Mouse (Mus musculus): ENCODE data around the gene Xpr1.
A peak's percentile ranks its signal among the peaks of the same experiment; 100 is the strongest.

Gene Xpr1

DNA sequence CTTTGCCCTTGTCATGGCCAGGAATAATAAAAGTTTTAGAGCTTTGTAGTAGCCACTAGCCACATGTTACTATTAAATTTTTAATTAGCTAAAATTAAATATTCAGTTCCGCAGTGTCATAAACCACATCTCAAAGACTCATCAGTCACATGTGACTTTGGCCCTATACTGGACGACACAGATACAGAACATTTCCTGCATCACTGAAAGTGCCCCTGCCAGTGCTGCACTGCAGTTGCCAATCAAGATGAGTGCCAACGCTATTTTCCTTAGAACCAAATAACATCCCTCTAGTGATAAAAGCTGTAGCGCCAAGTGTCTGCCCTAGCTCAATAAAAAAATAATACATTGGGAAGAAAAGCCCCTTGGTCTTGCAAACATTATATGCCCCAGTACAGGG is 17.2 kb downstream of the Xpr1 start:
- DNase-seq, result no peak

DNA sequence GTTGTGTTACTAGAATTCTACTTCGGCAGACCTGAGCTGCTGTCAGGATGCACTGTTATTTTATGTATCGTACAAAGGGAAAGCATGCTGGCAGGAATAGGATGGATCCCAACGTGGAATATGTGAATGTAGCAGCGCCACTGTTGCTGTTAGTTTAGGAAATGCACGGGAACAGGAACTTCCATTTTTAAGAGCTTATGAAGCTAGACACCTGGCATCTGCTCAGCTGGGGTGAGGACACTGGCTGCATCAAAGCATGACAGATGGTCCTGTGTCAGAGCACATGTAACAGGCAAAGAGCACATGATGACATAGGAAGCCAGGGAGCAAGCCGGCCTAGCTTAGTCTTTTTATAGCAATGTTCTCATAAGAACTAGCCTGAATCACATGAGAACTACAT is 22.4 kb downstream of the Xpr1 start:
- peak; percentile 52 for DNase-seq

DNA sequence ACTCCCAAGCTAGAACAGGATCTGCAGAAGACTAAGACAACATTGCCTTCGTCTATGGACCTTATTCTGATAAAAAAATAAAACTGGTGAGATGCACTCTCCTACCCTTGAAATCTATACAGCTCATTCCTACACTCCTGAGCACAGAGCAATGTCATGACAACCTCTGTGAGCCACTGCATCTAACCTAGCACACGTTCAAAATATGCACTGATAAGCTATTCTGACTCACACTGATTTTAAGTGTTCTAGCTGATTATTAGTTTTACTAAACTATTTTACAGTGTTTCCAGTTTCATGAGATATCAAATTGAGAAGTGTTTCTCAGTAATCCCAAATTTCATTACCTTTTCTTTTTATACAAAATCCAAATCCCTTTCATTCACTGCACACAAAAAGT is 23.2 kb downstream of the Xpr1 start:
- no peak for DNase-seq

DNA sequence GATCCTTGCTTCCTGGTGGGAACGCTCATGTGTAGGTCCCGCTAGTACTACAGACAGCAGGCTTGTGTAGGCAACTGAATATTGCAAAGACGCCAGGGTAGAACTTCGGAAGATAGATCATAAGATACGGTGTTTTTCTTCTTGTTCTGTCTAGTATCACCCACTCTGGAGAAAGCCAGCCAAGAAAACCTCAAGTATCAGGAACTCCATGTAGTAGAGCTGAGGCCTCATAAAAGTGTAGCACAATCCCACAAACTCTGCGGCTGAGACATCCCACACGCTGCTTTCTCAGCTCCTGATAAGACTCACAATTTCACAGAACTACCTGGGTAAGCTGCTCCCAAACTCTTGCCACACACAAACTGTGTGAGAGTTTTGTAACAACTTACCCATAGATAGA is 24.4 kb downstream of the Xpr1 start:
- no peak for DNase-seq

DNA sequence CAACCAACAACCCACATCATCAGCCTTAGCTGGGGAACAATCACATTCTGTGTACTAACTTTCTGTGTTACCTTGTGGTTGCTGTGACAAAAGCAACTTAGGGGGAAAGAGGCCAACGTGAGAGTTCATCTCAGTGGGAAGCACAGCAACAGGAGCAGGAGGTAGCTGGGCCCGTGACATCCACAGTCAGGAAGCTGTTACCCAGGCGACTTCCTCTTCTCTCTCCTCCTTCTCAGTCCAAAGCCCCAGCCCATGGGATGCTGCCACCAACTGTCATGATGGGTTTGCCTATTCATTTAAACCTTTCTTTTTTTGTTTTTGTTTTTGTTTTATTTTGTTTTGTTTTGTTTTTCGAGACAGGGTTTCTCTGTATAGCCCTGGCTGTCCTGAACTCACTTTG is 25.7 kb downstream of the Xpr1 start:
- no peak for DNase-seq

DNA sequence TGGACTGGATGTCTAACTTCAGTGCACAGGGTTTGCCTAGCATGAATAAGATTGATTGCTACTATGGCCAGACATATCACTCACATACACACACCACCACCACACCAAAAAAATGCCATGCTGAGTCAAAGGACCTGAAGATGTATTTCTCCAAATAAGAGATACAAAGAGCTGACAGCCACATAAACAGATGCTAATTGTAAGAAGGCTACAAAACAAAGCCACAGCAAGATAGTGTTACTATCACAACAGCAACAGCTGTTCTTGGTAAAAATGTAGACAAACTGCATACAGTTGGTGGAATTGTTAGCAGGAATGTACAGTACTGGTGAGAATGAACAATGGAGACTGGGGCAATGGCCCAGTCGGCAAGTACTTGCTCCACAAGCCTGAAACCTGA is 28.8 kb downstream of the Xpr1 start:
- no peak for DNase-seq

DNA sequence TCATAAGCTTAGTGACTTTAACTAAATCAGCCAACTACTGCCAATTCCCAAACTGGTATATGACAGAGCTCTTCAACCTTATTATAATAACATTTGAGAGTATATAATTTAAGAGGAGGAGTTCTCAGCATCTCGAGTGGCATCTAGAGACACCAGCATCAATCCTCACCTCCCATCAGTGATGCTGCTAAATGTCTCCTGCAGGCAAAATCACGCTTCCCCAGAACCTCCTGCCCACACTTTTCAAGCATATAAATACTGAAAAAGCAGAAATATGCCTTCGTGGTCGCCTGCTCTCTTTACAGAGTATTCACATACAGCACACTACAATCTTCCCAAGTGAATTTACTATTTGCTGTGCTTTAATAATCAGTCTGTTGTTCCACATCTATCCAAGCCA is 30.7 kb downstream of the Xpr1 start:
- DNase-seq, result no peak

DNA sequence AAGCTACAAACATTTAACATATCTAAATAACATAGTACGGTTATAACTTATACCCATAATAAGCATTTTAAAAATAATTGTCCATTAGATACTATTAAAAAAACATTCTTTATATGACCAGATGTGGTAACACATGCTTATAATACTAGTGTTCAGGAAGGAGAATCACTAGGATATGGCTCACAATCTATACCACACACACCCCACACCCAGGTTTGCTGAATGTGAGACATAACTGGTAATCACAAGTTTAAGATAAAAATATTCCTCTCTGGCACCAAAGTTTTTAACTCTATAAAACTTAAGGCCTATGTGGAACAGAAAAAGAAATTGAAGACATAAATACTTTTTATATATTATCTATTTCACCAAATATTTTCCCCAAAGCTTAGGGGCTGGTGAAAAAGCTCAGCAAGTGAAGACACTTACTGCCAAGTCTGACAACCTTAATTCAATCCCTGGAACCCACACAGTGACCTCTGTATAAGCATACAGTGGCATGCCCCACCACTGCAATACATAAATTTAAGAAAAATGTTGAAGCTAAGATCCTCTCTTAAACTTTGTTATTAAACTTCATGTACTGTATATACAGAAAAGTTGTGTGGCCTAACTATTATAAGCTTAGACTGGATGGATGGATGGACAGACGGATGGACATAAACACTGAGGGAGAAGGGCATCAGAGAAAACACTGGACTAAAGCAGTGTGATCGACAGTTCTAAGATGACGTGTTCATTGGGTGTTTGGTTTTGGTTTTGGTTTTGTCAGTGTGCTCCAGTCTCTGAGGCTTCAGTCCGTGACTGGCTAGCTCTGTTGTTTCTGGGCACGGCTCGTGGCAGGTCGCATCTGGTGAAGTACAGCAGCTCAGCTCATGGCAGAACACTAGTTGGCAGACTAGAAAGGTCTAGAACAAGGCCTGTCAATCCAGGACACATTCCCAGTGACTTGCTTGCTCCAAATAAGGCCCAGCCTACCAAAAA is 33.6 kb downstream of the Xpr1 start:
- DNase-seq, result no peak

DNA sequence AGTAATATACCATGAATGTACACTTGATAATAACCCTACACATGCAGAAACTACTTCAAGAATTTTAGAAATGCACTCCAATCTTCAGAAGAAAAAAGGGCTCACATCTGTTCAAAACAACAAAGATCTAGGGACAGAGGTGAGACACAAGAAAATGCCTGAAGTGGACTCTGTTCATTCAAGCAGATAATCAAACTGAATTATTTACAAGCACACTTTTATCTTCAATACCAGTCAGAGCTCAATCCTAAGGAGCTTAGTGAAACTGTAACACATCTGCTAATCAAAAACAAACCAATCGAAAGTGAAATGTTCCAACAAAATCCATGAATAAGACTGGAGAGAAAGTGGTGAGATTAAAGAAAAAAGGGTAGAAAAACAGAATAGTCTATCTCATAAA is 35.3 kb downstream of the Xpr1 start:
- no peak for DNase-seq

DNA sequence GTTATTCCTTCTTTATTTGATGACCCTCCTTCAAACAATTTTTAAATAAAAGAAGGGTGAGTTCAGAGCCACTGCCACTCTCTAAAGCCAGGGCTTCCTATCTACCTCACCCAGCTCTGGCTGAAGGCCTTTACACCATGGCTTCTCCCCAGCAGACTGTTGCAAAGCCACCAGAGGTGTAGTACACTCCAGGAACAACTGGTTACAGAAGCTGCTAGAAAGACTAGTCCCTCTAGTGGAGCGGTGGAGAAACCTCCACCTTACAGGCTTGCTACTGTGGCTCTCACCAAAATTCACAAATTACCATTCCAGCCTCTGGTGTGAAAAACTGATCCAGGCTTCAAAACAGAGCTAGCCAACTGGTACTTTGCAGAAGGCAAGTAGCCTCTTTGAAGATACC is 37.9 kb downstream of the Xpr1 start:
- no peak for DNase-seq

DNA sequence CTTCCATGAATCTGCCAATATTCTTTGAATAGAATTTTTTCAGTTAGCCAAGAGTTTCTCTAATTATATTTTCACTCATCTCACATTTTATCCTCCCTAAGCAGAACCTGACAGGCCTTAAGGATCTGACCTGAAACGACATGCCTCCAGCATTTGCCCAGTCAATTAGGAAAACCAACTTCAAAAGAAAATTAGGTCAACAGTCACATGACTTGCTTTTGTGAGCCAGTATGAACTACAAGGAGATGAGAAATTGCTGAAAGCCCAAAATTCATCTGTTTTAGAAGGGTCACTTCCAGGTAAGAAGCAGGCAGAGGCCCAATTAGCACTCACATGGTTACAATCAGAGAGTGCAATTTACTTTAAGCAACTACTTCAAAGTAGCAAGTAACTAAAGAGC is 44.4 kb downstream of the Xpr1 start:
- no peak for DNase-seq

DNA sequence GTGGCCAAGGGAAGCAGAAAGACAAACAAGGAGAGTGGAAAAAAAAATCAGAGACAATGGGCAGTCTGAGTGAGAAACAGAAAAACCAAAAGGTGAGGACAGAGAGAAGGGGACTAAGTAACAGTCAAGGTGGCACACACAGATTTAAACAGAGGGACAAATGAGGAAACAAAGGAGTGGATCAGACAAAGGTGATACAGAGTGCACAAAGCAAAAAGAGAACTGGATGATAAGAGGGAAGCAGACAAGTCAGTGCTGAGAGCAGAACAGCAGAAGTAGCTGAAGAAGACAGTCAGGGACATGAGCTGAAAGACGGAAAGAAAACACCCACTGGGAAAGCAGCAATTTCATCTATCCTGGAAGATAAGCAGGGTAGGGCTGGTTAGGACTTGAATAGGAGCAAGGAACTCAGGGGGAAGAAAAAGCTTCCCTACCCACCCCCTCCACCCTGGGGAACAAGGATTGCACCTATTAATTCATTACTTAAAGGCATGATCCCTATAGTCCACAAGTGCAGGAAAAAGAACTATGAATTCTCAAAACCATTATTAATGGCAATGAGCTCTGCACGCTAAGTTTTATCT is 47.0 kb downstream of the Xpr1 start:
- DNase-seq, result no peak

DNA sequence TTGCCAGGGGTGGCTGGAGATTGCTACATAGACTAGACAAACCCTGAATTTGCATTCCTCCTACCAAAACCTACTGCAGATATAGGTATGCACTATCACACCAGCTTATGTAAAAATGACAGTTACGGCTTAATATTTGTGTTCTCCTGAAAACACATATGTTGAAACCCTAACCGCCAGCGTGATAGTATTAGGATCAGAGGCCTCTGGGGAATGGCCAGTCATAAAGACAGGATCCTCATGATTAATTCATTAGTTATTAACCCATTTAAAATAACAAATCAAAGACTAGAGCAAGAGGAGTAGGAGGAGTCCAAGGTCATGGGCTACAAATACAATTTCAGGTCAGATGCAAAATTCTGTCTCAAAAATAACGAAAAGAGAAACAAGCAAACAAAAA is 50.8 kb downstream of the Xpr1 start:
- DNase-seq, result no peak

DNA sequence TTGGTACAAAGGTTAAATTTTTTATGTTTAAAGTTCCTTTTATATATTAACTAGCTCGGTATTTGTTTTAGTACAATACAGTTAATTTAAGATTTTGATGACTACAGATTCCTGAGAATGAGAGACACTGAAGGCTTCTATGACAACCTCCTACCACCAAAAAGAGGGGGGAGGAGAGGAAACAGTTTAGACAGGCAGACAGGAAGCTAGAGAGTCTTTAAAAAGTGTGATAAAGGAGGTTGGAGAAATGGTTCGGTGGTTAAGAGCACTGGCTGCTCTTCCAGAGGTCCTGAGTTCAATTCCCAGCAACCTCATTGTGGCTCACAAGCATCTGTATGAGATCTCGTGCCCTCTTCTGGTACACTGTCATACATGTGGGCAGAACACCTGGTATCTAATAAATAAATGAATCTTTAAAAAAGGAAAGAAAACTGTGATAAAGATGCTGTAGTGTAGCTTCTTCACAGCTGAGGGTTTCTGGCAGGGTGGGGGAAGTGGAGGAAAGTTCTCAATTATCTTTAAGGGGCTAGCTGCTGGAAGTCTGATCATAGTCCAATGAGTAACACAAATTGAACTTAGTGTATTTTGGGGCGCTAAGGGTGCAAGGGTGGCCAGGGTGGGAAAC is 55.6 kb downstream of the Xpr1 start:
- no peak for DNase-seq

DNA sequence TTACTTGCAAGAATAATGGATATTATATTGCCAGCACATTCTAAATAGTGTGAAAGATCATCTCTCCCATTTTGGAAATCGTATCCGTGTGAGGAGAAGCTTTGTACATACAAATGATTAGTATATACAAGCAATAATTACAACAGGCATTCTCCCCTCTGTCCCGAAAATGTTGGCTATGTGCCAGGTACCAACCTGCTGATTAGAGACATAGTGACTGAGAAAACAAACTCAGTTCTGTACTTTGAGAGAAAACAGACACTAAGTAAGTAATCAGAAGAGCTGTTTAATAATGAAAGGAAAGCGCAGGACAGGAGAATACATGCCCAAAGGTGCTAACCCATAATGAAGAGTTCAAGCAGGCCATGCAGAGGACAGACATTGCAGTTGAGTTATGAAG is 64.1 kb downstream of the Xpr1 start:
- DNase-seq, result no peak

DNA sequence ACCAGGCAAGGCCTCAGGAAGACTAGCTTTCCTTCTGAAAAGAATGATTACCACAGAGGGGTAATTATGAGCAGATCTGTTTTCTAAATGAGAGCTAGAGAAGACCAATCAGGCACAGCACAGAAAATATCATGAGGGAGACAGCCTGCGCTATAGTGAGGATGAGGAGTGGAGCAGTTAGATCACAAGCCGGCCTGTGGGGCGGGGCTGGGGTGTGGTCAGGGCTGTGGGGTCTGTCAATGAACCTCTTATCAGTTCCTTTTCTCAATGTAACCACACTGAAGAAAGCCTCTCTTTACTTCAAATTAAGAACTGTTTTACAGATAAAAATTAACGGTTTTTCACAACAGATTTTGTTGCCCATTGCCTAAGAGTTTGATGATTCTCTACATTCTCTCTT is 65.7 kb downstream of the Xpr1 start:
- DNase-seq, result no peak

DNA sequence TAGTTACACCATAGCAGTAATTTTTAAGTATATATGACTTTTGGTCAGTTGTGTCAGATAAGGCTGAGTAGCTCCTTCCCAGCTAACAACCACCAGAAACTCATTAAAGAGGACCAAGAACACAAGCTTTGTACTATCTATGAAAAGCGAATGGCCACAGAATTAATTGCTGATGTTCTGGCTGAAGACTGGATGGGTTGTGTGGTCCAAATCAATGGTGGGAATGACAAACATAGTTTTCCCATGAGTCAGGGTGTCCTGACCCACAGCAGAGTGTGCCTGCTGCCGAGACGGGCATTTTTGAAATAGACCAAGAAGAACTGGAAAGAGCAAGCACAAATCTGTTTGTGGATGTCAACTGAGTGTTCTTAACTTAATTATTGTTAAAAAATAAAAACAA is 68.7 kb downstream of the Xpr1 start:
- DNase-seq, result no peak

DNA sequence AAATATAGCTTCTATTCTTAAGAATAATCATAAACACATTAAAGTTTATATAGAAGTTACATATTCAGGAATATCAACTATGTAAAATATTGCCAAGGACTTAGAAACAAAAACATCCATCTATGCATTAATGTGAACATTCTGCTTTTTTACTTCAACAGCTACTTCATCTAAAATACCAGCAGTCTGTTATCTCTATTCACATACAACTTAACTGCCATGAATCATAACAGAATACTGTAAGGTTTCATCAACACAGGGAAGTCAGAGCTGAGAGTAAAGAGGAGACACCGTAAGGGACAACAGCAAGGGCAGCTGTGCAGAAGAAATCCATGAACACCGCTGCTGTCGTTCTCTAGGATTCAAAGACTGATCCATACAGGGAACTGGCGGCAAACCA is 69.9 kb downstream of the Xpr1 start:
- no peak for DNase-seq

DNA sequence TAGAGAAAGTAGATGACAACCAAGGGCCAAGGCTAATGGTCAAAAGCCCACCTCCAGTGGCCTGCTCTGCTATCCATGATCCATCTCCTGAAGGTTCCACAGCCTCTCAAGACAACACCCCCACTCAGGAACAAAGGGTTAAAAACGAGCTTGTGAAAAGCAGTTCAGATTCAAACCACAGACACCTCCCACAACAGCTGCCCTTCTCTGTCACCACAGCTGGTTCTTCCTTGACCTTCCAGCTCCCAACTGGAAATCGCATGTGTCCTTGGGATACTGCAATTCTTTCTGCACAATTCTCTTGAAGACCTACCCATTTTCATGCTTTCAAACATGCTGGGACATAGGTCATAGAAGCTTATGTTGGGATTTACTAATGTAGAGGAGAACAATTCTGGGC is 73.2 kb downstream of the Xpr1 start:
- DNase-seq, result no peak

DNA sequence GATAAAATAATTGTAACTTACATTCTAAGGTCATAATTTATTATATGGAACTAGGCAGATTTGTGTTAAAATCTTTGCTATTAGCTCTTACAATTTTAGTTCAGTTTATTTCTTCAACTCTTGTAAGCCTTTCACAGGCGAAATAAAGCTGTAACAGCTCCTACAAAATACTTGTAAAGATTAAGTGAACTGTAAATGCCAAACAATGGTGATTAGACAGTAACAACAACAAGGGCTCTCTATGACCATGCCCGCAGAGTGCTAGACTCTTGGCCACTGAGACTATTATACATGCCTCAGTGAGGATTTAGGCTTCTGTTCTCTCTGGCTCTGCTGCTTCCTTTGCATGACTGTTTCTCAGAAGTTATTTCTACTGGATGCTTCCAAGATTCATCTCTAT is 77.6 kb downstream of the Xpr1 start:
- DNase-seq, result no peak

DNA sequence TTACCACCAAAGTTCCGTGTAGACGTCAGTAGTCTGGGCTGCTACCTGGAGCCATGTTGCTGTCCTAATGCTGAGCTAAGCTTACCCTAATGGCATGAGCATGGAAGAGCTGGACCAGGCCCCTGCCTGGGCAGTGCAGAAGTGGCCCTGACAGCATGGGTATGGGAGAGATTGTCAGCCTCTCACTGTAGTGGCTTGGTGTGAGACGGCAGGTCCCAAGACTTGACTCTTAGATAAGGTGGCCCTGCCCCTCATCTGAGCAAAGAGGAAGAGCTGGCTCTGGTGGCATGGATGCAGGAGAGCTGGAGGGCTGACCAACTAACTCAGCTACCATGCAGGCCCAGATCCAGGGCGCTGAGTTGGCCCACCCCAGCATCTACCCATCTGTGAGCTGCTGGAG is 79.9 kb downstream of the Xpr1 start:
- DNase-seq, result no peak

DNA sequence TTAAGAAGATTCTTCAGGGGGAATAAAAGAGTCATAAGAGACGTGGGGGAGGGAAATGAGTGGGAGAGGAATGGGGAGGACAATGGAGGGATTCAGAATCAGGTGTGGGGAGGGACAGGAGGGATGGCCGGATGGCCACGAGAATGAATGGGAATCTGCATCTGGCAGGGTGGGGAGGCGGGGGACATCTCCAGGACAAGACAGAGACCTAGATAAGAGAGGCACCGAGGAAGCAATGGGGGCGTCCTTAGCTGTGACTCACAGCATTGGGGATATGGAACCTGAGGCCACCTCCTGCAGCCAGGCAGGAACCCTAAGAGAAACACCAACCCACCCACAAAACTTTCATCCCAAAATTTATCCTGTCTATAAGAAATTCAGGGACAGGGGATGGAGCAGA is 81.3 kb downstream of the Xpr1 start:
- DNase-seq, result no peak

DNA sequence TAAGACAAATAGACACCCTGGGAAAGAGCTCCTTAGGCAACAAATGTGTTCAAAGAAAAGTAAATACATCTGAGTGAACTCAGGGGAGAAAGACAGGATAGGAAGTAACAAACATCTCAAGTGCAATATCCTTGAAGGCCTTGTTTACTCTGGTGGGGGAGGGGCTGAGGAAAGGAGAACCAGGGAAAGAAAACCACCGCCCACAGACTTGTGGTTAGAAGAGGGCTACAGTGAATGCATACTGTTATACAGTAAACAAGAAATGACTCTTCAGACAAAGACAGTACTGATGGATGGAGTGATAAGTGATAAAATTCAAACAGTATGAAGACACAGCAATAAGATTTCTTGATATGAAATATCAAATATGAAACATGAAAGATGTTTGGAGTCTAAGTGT is 95.0 kb downstream of the Xpr1 start:
- DNase-seq, result peak; percentile 25

DNA sequence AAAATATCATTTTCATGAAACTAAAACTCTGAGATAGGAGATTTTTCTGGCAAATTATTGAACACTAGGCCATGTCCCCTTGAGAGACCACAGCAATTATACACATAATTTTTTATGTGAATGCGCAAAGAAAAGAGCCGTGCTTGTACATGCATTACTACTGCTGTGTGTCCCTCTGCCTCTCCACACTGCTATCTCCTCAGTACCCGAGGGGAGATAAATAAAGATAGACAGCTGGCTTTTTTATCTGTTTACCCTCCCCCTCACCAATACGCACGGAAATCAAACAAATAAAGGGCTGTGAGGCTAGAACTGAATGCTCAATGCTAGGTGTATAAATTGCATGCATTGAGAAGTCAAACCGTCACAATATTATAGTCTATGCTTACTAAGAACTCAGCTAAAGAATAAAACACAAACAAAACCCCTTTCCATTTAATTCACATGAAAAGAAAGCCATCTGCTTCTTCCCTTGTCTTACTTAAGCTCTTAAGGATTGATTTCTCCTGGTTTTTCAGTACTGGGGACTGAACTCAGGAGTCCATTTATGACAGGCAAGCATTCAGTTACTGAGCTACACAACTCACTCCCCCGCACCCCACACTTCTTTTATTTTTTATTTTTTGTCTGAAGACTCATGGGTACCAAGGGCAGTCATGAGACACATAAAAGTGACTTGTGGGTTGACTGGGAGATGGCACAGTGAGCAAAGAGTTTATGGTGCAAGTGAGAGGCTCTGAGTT is 97.0 kb downstream of the Xpr1 start:
- DNase-seq, result no peak

Data from thymus, postnatal 4 days (tissue).